Mouse (Mus musculus): ENCODE results near the gene 2510009E07Rik.

DNA sequence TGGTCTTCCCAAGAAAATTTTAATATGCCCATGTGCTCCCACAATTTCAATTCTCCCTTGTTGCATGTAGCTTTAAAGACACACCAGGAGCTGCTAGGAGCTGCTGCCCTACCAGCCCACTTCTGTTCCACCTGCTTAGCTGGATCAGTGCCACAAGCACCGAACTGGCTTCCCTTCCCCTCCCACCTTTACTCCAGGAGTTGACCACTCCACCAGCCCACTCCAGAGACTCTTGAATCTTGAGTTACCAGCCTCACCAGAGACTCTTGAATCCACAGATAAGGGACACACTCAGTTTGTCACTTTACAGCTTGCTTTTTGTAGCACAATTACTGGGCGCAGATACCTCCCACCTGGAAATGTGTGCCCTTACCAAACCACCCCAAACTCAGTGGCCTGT lies 73.8 kb downstream of the 2510009E07Rik start:
- TF ChIP-seq POLR2A (IDR thresholded peaks at IDR 0.05; ENCODE audit: low read depth, low read length) (no peak), SIN3A (IDR thresholded peaks at IDR 0.05; ENCODE audit: low read length) (no peak), MAZ (IDR thresholded peaks at IDR 0.05; ENCODE audit: low read depth, low read length) (no peak), CTCF (conservative IDR thresholded peaks at IDR 0.05 in 1 of 2, IDR thresholded peaks at IDR 0.05 in 1 of 2; ENCODE audit: low read depth in 2 of 2, low read length in 2 of 2) (no peak), TBP (conservative IDR thresholded peaks at IDR 0.05; ENCODE audit: low read depth, low read length) (no peak), ZNF384 (IDR thresholded peaks at IDR 0.05; ENCODE audit: low read depth, low read length) (no peak), RCOR1 (conservative IDR thresholded peaks at IDR 0.05; ENCODE audit: low read depth, low read length) (no peak)
